Mouse (Mus musculus) testis, adult 2 months (tissue): ENCODE results near the gene Alg9.

Source experiments
- CTCF ChIP-seq: fragments of 200-500 bp; IDR thresholded peaks from 2 replicates; pipeline ENCODE4 v1.5.1; 2012; ENCODE audit warnings: low read depth, mild to moderate bottlenecking, inconsistent platforms, low read length, moderate library complexity; ENCODE audit not compliant: control insufficient read depth, insufficient read depth, insufficient replicate concordance
- POLR2A ChIP-seq: fragments of 200-500 bp; IDR thresholded peaks from 2 replicates; pipeline ENCODE4 v1.6.1; 2012; ENCODE audit warnings: low read depth, mild to moderate bottlenecking, inconsistent platforms, low read length, moderate library complexity; ENCODE audit not compliant: control insufficient read depth

DNA sequence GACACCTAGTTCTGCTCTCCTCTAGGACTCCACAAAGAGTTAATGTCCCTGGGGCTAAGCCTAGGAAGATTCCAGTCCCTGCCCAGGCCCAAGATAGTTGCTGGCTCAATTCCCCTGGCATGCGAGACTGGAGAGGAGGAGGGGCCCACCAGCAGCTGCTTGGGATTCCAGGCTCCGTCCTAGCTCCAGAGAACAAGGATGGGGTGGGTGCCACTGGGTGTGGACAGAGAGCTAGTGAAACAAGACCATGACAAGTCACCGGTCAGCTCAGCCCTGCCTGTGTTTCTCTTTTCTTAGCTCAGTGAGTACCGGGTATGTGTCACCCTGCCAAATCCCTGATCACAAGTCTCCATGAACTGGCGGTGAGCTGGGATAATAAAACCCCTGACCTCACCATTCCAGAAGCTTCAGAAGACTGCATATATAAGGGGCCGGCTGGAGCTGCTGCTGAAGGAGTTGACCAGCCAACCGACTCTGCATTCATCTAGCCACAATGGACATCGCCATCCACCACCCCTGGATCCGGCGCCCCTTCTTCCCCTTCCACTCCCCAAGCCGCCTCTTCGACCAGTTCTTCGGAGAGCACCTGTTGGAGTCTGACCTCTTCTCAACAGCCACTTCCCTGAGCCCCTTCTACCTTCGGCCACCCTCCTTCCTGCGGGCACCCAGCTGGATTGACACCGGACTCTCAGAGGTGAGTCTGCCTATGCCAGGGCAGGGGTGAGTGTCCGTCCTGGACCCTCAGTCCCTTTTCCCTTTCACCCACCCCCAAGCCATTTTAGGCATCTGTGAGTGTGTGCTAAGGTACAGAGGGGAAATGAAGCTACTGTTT, 21.8 kb upstream of the Alg9 start:
- TF ChIP-seq CTCF: no peak
- TF ChIP-seq POLR2A: no peak
